Mouse (Mus musculus): Measurements from ENCODE around the gene St13. TPM values are rescaled to one million over a fixed set of nuclear protein-coding genes. Genes with fewer than 3 reads are reported as not detected.

The St13 gene
- polyA plus RNA-seq, 1 experiment from 2014 or later = 471 TPM

DNA sequence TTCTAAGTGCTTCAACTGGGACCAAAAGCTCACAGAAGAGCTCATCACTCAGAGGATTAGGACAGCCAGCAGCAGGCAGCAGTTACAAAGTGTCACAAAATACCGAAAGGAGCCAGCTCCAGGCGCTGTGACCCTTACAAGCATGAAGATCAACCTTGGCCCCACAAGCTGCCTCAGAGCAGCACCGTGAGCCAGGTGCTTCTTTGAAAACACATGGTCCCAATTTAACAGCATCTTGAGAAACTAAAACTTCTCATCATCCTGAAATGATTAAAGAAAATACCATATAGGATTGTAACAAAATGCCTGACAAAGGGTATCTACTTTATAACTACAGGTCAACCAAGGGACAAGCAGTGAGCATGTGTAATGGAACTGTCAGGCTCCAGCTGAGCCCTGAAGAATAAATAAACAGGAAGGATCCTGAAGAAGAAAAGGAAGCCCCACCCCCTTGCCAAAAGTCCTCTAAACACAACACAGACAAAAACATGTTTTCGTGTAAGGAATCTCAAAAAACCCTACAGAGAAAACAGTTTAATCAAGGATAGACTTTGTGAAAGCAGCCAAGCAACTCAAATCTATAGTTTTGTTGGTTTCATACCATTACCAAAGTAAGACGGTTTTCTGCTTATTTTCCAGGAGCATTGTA lies 70.0 kb downstream of the St13 start:
- no peak for TF ChIP-seq CTCF (IDR thresholded peaks at IDR 0.05)
- DNase-seq (ENCODE audit: low read depth, low spot score) (no peak), ATAC-seq (no peak)
- in situ Hi-C loops (cut with MboI; ENCODE audit: low pct_unique_long_range_greater_than_20kb) = no loop called here
- H3K27me3 ChIP-seq = no peaks in the 10 kb centered on the region
- ChIA-PET POLR2A (no interaction called here), CTCF (interaction anchor here (1.3 kb wide), 1 partner anchor 13 kb away, joined by 3 read pairs; no protein-coding TSS in a partner anchor)

DNA sequence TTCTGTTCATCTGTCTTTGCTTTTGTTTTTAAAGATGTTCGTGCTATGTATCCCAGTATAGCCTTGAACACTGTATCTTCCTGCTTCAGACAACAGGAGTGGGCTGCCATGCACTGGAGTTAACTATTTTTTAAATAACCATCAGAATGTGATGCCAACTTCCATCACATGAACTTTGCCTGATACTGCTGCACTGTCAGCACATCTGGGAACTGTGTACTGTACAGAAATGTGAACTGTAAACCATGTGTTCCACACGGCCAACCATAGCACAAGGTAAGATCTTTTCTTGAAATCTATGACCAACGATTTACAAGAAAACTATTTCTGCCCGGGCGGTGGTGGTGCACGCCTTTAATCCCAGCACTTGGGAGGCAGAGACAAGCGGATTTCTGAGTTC lies 72.4 kb downstream of the St13 start:
- CTCF ChIA-PET = no interaction called here
- no peaks in the 10 kb centered on the region for H3K27me3 ChIP-seq
- in situ Hi-C loops (cut with MboI; ENCODE audit: low pct_unique_long_range_greater_than_20kb) = no loop called here
- DNase-seq (ENCODE audit: low read depth, low spot score) (no peak), ATAC-seq (no peak)
- POLR2A ChIA-PET = interaction anchor here (0.6 kb wide), 1 partner anchor 20 kb away, joined by 3 read pairs; no protein-coding TSS in a partner anchor
- TF ChIP-seq CTCF (IDR thresholded peaks at IDR 0.05) = no peak

DNA sequence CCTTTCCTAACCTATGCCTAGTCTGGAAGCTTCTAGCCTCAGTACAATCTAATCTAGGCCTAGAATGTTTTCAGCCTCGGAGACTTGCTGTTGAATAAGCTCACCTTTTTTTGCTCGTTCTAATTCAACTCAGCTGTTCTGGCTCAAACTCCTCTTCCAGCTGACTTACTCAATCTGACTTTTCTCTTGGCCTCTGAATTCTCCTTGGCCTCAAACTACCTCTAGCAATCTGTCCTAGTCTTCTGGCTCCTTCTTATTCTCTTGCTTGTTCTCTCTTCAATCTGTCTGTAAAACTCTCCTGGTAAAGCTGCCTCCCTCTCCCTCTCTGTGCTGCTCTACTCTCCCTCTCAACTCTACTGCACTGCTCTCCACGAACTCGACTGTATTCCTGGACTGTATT lies 74.9 kb downstream of the St13 start:
- no peaks in the 10 kb centered on the region for H3K27me3 ChIP-seq
- DNase-seq (ENCODE audit: low read depth, low spot score) (no peak), ATAC-seq (no peak)
- ChIA-PET CTCF (interaction anchor here (1.0 to 2.2 kb wide), 2 partner anchors 8 to 15 kb away, joined by 3 to 6 read pairs; no protein-coding TSS in a partner anchor), POLR2A (interaction anchor here (0.9 kb wide), 1 partner anchor 19 kb away, joined by 4 read pairs; no protein-coding TSS in a partner anchor)
- no peak for TF ChIP-seq CTCF (IDR thresholded peaks at IDR 0.05)
- in situ Hi-C loops (cut with MboI; ENCODE audit: low pct_unique_long_range_greater_than_20kb) = no loop called here

DNA sequence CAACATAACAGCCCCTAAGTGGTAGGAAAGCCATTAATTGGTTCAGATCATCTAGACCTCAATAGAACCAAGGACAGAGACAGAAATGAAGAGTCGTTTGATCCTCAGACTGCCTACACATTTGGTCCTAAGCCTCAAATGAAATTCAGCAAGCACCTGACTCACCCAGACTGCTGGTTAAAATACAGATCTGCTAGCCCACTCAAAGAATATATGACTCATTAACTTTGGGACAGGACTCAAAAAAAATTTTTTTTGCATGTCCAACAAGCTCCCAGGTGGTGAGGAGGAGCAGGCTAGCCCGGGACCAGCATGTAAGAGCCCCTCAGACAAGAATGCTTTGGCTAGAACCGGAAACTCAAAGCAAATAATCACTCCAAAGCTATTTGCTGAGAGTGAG lies 79.7 kb downstream of the St13 start:
- POLR2A ChIA-PET = no interaction called here

DNA sequence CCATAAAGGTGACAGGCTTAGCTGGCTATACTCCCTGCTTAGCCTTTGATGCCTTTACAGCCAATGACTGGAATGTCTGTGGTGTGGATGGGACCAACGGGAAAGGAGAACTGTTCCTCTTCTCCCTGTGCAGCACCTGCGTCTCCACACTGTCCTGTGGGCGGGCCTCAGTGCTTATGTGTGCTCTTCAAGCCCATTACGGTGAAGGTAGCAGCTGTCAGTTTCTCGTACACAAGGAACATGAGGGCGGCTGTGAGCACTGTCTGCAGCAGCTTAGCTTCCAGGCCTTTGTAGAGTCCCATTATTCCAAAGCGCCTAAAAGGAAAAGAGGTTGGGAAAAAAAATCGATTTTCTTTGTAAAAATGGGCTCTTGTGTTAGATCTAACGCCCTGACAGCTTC lies 80.4 kb downstream of the St13 start:
- in situ Hi-C loops (cut with MboI; ENCODE audit: low pct_unique_long_range_greater_than_20kb) = no loop called here
- H3K27me3 ChIP-seq = no peaks in the 10 kb centered on the region
- POLR2A ChIA-PET = no interaction called here
- ATAC-seq (no peak), DNase-seq (ENCODE audit: low read depth, low spot score) (no peak)
- TF ChIP-seq CTCF (IDR thresholded peaks at IDR 0.05) = no peak
- CTCF ChIA-PET = interaction anchor here (0.9 to 1.2 kb wide), 3 partner anchors 9 to 24 kb away, joined by 3 to 4 read pairs (median 3); no protein-coding TSS in a partner anchor

More for the DNA sequence above, 79.7 kb downstream of the St13 start:
- no peak for DNase-seq (ENCODE audit: low read depth, low spot score)
- H3K27me3 ChIP-seq = no peaks in the 10 kb centered on the region
- no peak for ATAC-seq
- in situ Hi-C loops (cut with MboI; ENCODE audit: low pct_unique_long_range_greater_than_20kb) = no loop called here
- CTCF ChIA-PET = interaction anchor here (1.2 kb wide), 1 partner anchor 9 kb away, joined by 3 read pairs; no protein-coding TSS in a partner anchor
- TF ChIP-seq CTCF (IDR thresholded peaks at IDR 0.05) = no peak

DNA sequence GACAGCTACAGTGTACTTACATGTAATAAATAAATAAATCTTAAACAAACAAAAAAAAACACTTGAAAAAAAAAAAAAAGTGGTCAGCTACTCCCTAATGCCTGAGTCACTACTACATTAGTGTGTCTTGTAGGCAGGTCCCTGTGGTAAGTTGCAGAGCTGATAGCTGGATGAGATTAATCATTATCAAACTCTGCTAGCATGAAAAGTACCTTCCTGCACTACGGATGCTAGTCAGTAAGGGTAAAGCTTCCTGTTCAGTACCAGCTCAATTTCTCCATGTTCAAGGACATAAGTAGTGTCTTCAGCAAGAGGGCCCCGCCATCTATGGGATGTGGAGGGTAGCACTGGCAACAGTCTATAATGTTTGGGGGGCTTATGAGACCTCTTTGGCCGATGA lies 85.9 kb downstream of the St13 start:
- POLR2A ChIA-PET = no interaction called here
- CTCF ChIA-PET = interaction anchor here (2.1 kb wide), 1 partner anchor 12 kb away, joined by 12 read pairs; no protein-coding TSS in a partner anchor
- in situ Hi-C loops (cut with MboI; ENCODE audit: low pct_unique_long_range_greater_than_20kb) = no loop called here
- peak; percentile 34 for TF ChIP-seq CTCF (IDR thresholded peaks at IDR 0.05)
- ATAC-seq (no peak), DNase-seq (ENCODE audit: low read depth, low spot score) (no peak)
- H3K27me3 ChIP-seq = no peaks in the 10 kb centered on the region

Other genes with a start within 250 kb of the St13 start
- 48.0 TPM for gene Mrtfa, start 209.3 kb downstream of the St13 start, polyA plus RNA-seq (2021)
- 0.05 TPM for gene Mchr1, start 164.6 kb downstream of the St13 start, polyA plus RNA-seq (2021)
- 113 TPM for gene Slc25a17, start 39.3 kb downstream of the St13 start, polyA plus RNA-seq (2021)
- gene Xpnpep3, start 61 bp upstream of the St13 start, polyA plus RNA-seq (2021) = 13.8 TPM
- not detected for gene Dnajb7, start 8.2 kb upstream of the St13 start, polyA plus RNA-seq (2021)
- gene Rbx1, start 66.2 kb upstream of the St13 start, polyA plus RNA-seq (2021) = 157 TPM
- 46.9 TPM for gene Ep300, start 185.3 kb upstream of the St13 start, polyA plus RNA-seq (2021)

Measured in Patski (cell line).